Mouse (Mus musculus) frontal cortex, postnatal 14 days (tissue): ENCODE data around the gene Foxd2.

Experiments
- DNase-seq, 2 experiments: peaks; one replicate each; pipeline ENCODE4 v3.0.0; 2022; ENCODE audit warnings: low spot score in 2 of 2

The Foxd2 gene

GRCm38 (mm10) chr4:114908829-114909601 is at the start of gene Foxd2:
Foxd2 (minus strand) TSS chr4:114908873.
- peak in 1 of 2 experiments; percentile 45 for DNase-seq

DNA sequence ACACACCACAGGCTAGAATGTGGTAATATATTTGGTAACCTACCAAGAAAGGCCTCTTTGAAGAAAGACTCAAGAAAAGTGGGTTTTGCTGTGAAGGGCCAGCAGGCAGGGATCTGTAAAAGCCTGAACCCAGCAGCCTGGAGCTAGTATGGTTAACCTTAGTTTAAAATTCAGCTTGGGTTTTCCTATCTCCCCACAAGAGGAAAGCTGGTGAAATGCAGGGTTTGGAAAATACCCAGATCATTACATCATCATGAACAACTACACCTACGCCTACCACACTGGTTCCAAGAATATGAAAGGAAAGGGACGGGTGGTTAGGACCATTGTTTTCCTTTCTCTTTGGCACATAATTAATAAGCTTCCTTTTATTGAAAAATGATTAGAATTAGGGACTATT is 49.6 kb upstream of the Foxd2 start:
- DNase-seq, result no peak

GRCm38 (mm10) chr4:114957403-114957802 is 48.7 kb upstream of the Foxd2 start:
- DNase-seq, result no peak

GRCm38 (mm10) chr4:114953172-114953571 is 44.5 kb upstream of the Foxd2 start:
- DNase-seq, result no peak

DNA sequence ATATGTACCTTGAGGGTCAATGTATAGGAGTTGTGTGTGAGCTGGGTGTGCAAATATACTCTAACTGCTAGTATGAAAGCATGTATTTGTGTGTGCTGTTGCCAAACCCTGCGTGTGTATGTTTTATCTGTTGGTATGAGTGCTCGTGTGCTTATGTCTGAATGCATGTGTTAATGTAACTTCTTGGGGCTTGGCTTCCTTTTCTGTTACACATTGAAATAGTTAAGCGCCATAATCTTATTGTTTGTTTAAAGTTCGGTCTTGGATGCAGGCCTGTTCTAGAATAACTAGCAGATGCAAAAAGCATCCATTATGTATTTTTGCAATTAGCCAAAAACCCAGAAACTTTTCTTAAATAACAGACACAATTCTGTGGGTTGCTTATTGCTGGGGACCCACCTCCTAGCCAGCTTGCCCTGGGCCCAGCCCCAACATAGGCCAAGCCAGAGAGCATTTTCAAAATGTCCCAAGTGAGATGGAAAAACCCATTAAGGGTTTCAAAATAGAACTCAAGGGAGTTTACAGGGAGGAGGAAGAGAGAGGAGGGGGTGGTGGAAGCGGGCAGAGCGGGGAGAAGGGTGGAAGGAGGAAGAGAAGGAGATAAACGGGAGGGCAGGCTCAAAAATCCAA is 39.3 kb upstream of the Foxd2 start:
- DNase-seq, result no peak

GRCm38 (mm10) chr4:114947395-114947794 is 38.7 kb upstream of the Foxd2 start:
- DNase-seq, result peak; percentile 66 to 86

GRCm38 (mm10) chr4:114946416-114946815 is 37.7 kb upstream of the Foxd2 start:
- no peak for DNase-seq

- DNase-seq, result no peak
Measured at GRCm38 (mm10) chr4:114945021-114945420, 36.3 kb upstream of the Foxd2 start.

DNA sequence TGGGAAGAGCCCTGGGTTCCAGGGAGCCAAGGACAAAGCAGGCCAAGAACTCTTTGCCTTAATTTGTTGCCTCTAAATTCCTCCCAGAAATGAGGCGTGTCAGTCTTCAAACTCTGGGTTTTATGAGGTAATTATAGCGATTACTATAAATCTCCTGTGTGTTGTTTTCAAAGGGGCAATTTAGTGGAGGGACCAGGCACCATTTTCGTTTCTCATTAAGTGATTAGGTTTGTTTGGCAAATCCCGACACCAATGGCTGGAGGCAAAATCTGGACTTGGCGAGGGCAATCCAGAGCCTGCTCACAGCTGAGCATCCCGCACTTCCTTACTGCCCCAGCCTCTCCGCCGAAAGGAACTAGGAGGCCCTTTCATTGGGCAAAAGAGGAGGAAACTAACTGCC is 33.9 kb upstream of the Foxd2 start:
- no peak for DNase-seq

DNA sequence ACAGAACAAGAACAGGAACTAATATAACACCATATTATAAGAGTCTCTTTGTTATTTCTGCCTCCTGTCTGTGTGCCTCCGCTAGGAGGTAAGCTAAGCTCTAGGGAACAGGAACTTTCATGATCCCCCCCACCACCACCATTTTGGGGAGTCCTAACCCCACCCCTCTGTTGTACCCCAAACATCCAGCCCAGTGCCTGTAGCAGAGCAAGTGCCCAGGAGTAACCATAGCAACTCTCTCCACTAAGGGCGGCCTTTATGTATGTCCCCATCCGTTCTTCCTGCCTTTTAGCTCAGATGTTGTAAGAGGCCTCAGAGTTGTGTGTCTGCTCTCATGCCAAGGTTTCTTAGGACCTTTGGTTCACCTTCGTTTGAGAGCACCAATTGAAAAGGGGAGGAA is 33.4 kb upstream of the Foxd2 start:
- no peak for DNase-seq

GRCm38 (mm10) chr4:114941311-114941710 is 32.6 kb upstream of the Foxd2 start:
- DNase-seq, result no peak

- DNase-seq, result no peak
Measured at GRCm38 (mm10) chr4:114938248-114938647, 29.6 kb upstream of the Foxd2 start.

- DNase-seq, result no peak
Measured at GRCm38 (mm10) chr4:114937459-114938047, 28.9 kb upstream of the Foxd2 start.

DNA sequence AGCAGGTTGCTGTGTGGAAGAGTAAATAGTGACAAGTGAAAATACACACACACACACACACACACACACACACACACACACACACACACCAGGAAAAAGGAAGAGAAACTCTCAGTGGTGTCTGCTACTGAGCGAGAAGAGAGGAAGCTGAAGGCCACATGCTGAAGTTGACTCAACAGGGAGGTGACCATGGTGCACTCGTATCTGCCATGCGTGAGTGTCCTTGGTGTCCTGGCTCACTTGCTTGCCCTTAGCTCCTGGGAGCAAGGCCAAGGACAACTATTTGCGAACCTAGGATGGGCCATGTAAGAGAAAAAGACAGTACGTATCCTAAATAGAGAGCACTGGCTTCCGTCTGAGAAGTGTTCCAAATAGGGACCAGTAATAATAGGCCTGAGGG is 25.5 kb upstream of the Foxd2 start:
- no peak for DNase-seq

DNA sequence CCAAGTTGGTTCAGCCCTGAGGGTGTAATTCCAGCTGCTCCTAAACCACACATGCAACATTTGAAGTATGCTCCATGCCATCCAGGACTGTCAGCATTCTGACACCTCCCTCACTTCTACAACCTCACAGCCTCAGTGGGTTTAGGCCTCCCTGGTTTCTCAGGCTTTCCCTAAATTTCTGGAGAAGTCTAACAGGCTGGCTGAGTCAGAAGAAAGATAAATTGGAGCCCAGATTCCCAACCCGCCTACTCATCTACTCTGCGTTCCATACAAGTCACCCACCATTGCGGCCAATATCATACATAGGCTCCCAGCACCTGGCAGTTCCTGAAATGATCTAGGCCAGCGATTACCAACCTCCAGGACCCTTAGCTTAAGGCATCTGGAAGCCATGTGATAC is 24.1 kb upstream of the Foxd2 start:
- DNase-seq, result no peak

DNA sequence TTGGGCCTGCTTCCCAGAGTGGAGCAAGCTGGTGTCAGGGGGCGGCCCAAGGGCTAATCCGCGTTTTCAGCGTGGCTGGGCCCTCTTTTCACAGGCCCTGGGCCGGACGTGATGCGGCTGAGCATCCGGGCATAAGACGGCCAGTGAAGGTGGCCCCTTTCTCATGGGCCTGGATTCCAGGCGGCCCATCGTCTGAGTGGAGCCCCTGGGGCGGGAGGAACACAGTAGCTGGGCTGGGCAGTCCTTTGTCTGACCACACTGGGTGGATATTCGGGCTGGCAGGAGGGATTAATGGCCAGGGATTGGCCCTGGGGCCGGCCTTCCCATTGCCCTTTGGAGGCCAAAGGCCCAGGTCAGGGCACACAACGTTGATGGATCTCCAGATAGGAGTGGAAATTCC is 20.5 kb upstream of the Foxd2 start:
- DNase-seq, result no peak

- DNase-seq, result no peak
Measured at GRCm38 (mm10) chr4:114925917-114926312, 17.2 kb upstream of the Foxd2 start, which contains the start of gene Foxe3. Foxe3 (minus strand) TSS chr4:114926013.

DNA sequence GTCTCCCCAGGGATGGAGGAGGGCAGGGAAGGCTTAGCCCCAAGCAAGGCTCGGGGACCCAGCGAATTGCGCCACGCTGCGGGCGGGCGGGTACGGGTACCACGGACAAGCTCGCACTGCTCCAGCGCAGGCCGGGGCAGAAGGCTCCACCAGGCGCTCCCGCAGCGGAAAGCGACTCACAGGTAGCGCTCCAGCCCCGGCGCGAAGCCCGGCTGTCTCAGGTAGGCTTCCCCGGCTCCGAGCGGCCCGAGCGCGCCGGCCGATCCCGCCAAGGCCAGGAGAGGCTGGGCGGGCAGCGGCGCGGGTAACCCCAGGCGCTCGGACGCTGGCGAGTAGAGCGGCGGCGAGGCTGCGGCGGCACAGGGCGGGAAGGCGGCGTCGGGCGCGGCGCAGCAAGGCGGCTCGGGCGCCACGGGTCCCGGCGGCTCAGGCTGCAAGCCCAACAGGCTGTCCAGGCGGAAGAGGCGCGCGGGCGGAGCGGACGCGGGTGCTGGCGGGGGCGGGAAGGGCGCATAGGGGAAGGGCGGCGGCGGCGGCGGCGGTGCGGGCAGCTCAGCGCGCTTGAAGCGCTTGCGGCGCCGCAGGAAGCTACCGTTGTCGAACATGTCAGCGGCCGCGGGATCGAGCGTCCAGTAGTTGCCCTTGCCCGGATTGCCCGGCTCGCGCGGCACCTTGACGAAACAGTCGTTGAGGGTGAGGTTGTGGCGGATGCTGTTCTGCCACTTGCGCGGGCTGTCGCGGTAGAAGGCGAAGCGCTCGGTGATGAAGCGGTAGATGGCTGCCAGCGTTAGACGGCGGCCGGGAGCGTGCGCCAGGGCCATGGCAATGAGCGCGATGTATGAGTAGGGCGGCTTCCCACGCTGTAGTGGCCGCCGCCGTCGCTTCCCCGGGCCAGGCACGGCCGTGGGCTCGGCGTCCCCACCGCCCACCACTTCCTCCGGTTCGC is 16.6 kb upstream of the Foxd2 start:
- no peak for DNase-seq

- no peak for DNase-seq
Measured at GRCm38 (mm10) chr4:114917091-114917490, 8.4 kb upstream of the Foxd2 start.

DNA sequence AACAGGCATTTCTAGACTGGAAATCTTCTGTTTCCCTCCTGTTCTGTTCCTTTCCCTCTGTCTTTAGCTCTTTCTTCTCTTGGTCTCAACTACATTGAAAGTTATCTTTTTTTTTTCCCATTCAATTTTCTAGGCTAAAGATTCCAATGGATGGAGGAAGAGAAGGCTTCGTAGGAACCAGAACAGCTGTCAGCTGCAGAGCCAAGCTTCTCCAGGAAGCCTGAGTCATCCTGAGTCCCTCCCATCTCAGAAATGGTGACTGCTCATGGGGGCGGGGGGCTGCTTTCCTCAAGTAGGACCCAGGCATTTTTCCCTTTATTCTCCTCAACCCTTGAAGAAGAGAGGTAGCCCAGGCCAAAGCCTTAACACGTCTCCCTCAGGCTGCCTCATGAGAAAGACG is 7.4 kb upstream of the Foxd2 start:
- DNase-seq, result no peak

DNA sequence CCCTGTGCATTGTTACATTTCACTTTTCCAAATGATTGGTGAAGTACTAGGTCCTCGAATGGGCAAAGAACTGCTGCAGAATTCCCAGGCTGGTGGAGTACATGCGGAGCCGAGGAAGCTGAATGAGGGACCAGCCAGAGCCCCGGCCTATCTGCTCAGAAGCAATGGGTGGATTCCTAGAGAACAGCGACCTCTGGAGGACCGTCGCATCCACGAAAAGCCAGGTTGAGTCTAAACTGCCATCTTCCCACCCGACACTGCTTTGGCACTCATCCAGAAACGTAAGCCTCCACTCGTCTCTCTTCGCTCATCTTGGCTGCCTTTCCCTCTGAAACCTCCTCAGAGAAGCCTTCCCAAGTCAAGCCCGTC is 4.9 kb upstream of the Foxd2 start:
- peak in 1 of 2 experiments; percentile 35 for DNase-seq
